Mouse (Mus musculus): ENCODE measurements at regions not wholly inside any gene's neighbourhood (a gene's known extent, or its start where the extent isn't known, plus 50 kb on each side); places are given as distances from the start of the nearest gene placed in this dataset.
"Not testable (repeated sequence)": the region's sequence is repeated elsewhere in the genome, so short reads cannot be mapped to it uniquely, and the experiment has no call there.

DNA sequence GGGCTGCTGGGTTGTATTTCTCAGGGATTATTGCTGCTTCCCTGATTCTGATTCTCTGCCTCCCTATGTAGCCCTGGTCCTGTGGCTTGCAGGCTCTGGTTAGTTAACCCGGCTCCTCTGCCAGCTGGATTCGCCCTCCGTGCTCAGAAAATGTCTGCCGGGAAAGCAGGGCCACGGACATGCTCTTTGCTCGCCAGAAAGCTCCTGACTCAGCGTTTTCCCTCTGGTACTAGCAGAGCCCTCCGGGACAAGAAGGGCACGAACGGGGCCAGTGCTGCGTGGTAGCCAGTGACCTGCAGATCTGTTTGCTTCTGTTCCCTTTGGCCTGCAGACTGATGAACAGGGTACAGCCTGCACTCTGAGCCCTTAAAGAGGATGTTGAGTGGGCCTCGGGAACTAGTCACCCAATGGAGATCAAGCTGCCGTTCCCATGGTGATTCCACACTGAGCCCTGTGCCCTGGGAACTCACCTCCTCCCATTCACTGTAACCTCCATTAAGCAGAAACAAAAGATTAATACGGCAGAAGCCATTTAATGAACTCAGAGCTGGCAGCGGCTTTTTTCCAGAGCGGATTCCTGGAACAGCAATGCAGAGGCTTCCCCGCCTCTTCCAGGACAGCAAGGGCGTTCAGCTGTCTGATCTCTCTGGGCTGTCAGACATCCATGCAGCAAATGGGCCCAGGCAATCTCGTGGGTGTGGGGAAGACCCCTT is 159.9 kb upstream of the Myt1l start:
- WGBS = 28% methylated on average over 19 of the region's 19 CpGs
- Histone ChIP-seq H3K4me2 (replicated peaks) (peak overlapping the region; percentile 54), H3K27me3 (no peaks in the 10 kb centered on the region), H3K4me3 (peak overlapping the region; percentile 2; the same call in 1 of the 2 replicates), H3K27ac (no peak overlapping the region), H3K9me3 (no peaks in the 10 kb centered on the region), H3K9ac (peak overlapping the region; percentile 39; the same call in 1 of the 2 replicates), H3K36me3 (no peaks in the 10 kb centered on the region), H3K4me1 (peaks cover 12% of the 10 kb centered on the region)
- ATAC-seq (ENCODE audit: low FRiP score, low read depth) = no peak

DNA sequence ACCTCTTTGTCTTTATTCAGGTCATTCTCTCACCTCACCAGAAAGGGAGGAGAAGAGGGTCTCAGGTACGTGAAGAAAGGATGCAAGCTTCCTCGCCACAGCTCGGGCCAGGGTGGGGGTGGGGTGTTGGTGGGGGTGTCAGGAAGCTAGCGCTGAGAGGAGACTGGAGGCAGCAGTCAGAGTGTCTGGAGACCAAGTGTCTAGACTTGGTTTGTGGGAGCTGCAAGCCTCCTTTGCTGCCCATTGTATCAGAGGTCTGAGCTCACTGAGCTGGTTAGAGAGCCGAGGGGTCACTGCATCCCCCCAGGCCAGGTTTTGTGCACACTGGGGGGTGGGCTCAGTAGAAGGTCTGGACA is 159.4 kb upstream of the Myt1l start:
- H3K27me3 ChIP-seq = no peaks in the 10 kb centered on the region
- no peak overlapping the region for H3K9ac ChIP-seq
- H3K27ac ChIP-seq = no peak overlapping the region
- H3K4me3 ChIP-seq = no peak overlapping the region
- H3K9me3 ChIP-seq = no peaks in the 10 kb centered on the region
- H3K4me1 ChIP-seq = peaks cover 12% of the 10 kb centered on the region
- WGBS = 38% methylated on average over 5 of the region's 5 CpGs
- ATAC-seq (ENCODE audit: low FRiP score, low read depth) = no peak
- peak overlapping the region; percentile 54 for H3K4me2 ChIP-seq (replicated peaks)
- H3K36me3 ChIP-seq = no peaks in the 10 kb centered on the region

DNA sequence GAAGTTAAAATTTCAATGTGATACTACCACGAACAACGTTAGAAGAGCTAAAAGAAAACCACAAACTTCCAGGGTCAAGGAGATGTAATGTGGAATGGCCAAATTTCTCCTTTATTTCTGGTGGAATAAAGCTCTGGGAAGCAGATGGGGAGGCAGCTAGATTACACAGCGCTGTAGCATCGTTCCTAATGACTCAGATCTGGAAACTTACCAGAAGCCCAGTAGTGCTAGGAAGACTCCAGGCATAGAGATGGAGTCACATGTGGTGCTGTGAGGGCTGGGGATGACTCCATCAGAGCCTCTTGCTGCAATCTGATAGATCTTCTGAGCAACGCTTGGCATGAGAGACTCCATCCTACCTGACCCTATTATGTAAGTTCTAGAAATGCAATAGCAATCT is 136.4 kb upstream of the Myt1l start:
- no peak overlapping the region for H3K27ac ChIP-seq
- no peaks in the 10 kb centered on the region for H3K36me3 ChIP-seq
- no peak overlapping the region for H3K9ac ChIP-seq
- 84% methylated on average over 5 of the region's 5 CpGs for WGBS
- H3K9me3 ChIP-seq = no peaks in the 10 kb centered on the region
- H3K4me2 ChIP-seq (replicated peaks) = no peak overlapping the region
- H3K27me3 ChIP-seq = no peaks in the 10 kb centered on the region
- H3K4me3 ChIP-seq = no peak overlapping the region
- no peak for ATAC-seq (ENCODE audit: low FRiP score, low read depth)
- H3K4me1 ChIP-seq = no peaks in the 10 kb centered on the region

GRCm38 (mm10) chr12:29394271-29394670 is 133.9 kb upstream of the Myt1l start:
- H3K4me1 ChIP-seq = no peaks in the 10 kb centered on the region
- H3K36me3 ChIP-seq = no peaks in the 10 kb centered on the region
- H3K4me3 ChIP-seq = no peak overlapping the region
- H3K27me3 ChIP-seq = no peaks in the 10 kb centered on the region
- H3K27ac ChIP-seq = no peak overlapping the region
- H3K4me2 ChIP-seq (replicated peaks) = no peak overlapping the region
- no peaks in the 10 kb centered on the region for H3K9me3 ChIP-seq
- ATAC-seq (ENCODE audit: low FRiP score, low read depth) = no peak
- H3K9ac ChIP-seq = no peak overlapping the region
- WGBS = 64% methylated on average over 1 of the region's 1 CpGs

- no peak overlapping the region for H3K4me3 ChIP-seq
- no peaks in the 10 kb centered on the region for H3K27me3 ChIP-seq
- no peak overlapping the region for H3K9ac ChIP-seq
- H3K27ac ChIP-seq = no peak overlapping the region
- H3K9me3 ChIP-seq = no peaks in the 10 kb centered on the region
- no peaks in the 10 kb centered on the region for H3K36me3 ChIP-seq
- WGBS = 69% methylated on average over 6 of the region's 6 CpGs
- H3K4me2 ChIP-seq (replicated peaks) = no peak overlapping the region
- H3K4me1 ChIP-seq = no peaks in the 10 kb centered on the region
- no peak for ATAC-seq (ENCODE audit: low FRiP score, low read depth)
These were observed 133.3 kb upstream of the Myt1l start for GRCm38 (mm10) chr12:29394881-29395280.

- 87% methylated on average over 14 of the region's 14 CpGs for WGBS
- no peaks in the 10 kb centered on the region for H3K27me3 ChIP-seq
These were observed 132.7 kb upstream of the Myt1l start for GRCm38 (mm10) chr12:29395401-29395982.

DNA sequence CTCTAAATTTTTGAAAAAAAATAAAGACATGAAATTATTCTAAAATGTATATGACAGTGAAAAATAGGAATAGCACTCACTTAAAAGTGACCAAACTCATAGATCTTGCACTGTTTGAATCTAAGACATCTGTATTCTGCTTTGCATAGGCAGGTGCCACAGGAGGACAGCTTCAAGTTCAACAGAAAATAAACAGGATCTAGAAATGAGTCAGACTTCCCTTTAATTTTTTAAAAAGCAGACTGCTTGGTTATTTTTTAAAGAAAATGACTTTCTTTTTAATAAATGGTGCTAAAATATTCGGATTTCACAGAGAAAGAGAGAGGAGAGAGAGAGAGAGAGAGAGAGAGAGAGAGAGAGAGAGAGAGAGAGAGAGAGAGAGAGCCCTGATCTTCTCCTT is 123.8 kb upstream of the Myt1l start:
- Histone ChIP-seq H3K9ac (no peak overlapping the region), H3K27me3 (no peaks in the 10 kb centered on the region), H3K4me1 (no peaks in the 10 kb centered on the region), H3K4me3 (no peak overlapping the region), H3K9me3 (no peaks in the 10 kb centered on the region), H3K27ac (no peak overlapping the region), H3K36me3 (no peaks in the 10 kb centered on the region), H3K4me2 (replicated peaks) (no peak overlapping the region)
- ATAC-seq (ENCODE audit: low FRiP score, low read depth) = no peak
- WGBS = 19% methylated on average over 1 of the region's 1 CpGs

More at GRCm38 (mm10) chr12:29395401-29395982, 132.7 kb upstream of the Myt1l start:
- no peaks in the 10 kb centered on the region for H3K9me3 ChIP-seq
- H3K4me3 ChIP-seq = no peak overlapping the region
- no peak for ATAC-seq (ENCODE audit: low FRiP score, low read depth)
- H3K9ac ChIP-seq = no peak overlapping the region
- H3K4me2 ChIP-seq (replicated peaks) = no peak overlapping the region
- no peaks in the 10 kb centered on the region for H3K36me3 ChIP-seq
- H3K4me1 ChIP-seq = no peaks in the 10 kb centered on the region
- no peak overlapping the region for H3K27ac ChIP-seq

DNA sequence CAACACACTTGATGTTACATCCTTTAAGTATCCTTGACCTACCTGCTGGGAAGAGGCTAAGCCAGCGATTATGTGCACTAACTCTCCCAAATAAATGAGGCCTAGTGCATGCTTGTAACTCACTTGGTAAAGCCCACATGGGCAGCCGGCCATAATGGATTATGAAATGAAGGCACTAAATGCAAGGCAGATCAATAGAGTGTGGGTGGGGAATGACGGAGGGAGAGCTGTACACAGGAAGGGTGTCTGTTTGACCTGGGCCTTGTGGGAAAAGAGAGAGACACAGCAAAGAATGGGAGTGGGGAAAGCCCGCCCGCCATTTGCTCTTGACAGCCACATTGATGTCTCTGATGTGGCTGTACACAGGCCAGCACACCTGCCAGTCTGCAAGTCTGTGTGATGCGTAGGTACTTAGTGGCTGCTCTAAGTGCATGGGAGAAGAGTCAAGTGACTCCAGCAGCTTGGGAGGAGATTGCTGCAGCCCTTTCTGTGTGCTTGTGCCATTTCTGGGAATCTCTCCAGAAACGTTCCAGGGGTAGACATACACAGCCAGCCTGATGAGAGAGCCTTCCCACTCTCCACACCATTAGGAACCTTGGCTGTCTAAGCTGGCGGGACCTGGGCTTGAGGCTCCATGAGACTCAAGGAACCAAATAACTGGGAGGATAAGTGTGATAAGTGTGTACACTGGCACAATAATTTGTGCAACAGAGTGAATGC is 118.7 kb upstream of the Myt1l start:
- Histone ChIP-seq H3K27me3 (no peaks in the 10 kb centered on the region), H3K27ac (no peak overlapping the region), H3K9ac (no peak overlapping the region), H3K4me1 (no peaks in the 10 kb centered on the region), H3K36me3 (no peaks in the 10 kb centered on the region), H3K4me2 (replicated peaks) (no peak overlapping the region), H3K9me3 (no peaks in the 10 kb centered on the region), H3K4me3 (no peak overlapping the region)
- 83% methylated on average over 8 of the region's 8 CpGs for WGBS
- no peak for ATAC-seq (ENCODE audit: low FRiP score, low read depth)

GRCm38 (mm10) chr12:29433936-29434335 is 94.2 kb upstream of the Myt1l start:
- H3K27ac ChIP-seq = no peak overlapping the region
- ATAC-seq (ENCODE audit: low FRiP score, low read depth) = no peak
- H3K36me3 ChIP-seq = no peaks in the 10 kb centered on the region
- no peak overlapping the region for H3K4me2 ChIP-seq (replicated peaks)
- no peaks in the 10 kb centered on the region for H3K27me3 ChIP-seq
- H3K4me1 ChIP-seq = no peaks in the 10 kb centered on the region
- 88% methylated on average over 3 of the region's 3 CpGs for WGBS
- H3K9me3 ChIP-seq = no peaks in the 10 kb centered on the region
- H3K9ac ChIP-seq = no peak overlapping the region
- no peak overlapping the region for H3K4me3 ChIP-seq

DNA sequence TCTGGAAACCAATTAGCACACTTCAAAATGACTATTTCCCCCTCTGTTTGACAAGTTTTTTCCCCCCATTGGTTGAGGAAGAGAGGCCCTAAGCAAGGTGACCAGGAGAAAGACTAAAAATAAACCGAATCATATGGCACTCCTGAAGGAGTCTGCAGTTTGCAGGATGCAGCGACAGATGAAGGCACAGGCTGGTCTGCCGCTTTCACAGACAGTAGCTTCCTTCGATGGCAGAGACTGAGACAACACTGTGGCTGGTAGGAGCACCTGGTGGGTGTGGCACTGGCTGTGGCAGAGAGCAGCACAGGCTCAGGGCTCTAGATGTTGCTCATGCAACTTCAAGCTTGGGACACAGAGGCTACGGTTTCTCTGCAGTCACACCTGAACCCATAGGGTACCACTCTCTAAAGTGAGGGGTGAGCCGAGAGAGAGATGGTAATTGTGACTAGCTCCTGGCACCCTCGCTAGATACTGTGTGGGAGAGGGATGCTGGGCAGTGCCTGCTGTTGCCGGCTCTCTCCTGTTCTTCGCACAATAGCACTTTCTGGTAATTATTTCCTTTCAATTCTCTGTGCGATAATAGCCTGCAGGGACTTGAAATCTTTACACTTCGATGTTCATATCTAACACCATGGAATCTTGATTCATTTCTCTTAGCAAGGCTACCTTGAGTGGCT is 88.7 kb upstream of the Myt1l start:
- Histone ChIP-seq H3K4me2 (replicated peaks) (no peak overlapping the region), H3K9ac (no peak overlapping the region), H3K9me3 (no peaks in the 10 kb centered on the region), H3K27ac (no peak overlapping the region), H3K4me3 (no peak overlapping the region), H3K27me3 (no peaks in the 10 kb centered on the region), H3K36me3 (no peaks in the 10 kb centered on the region), H3K4me1 (no peaks in the 10 kb centered on the region)
- WGBS = 79% methylated on average over 11 of the region's 11 CpGs
- no peak for ATAC-seq (ENCODE audit: low FRiP score, low read depth)

GRCm38 (mm10) chr12:29465201-29465600 is 63.0 kb upstream of the Myt1l start:
- H3K4me1 ChIP-seq; H3K9ac ChIP-seq; H3K4me3 ChIP-seq; ATAC-seq (ENCODE audit: low FRiP score, low read depth); H3K27me3 ChIP-seq; H3K36me3 ChIP-seq; H3K27ac ChIP-seq; H3K4me2 ChIP-seq (replicated peaks); H3K9me3 ChIP-seq: not testable (repeated sequence)
- WGBS = 21% methylated on average over 3 of the region's 3 CpGs

All from limb, embryonic 13.5 days (tissue).